Mouse (Mus musculus) heart, adult 2 months (tissue): ENCODE measurements around the gene Clstn2.

ENCODE experiments used
- CTCF ChIP-seq: fragments of 200-600 bp; IDR thresholded peaks from 2 replicates; pipeline ENCODE4 v1.8.1; 2022; ENCODE audit warnings: antibody characterized with exemption, mild to moderate bottlenecking, moderate library complexity
- EP300 ChIP-seq: fragments of 200-500 bp; IDR thresholded peaks from 2 replicates; pipeline ENCODE4 v1.6.1; 2011; ENCODE audit warnings: low read depth, low read length, control low read depth; ENCODE audit not compliant: insufficient read depth
- POLR2A ChIP-seq: fragments of 200-500 bp; IDR thresholded peaks from 2 replicates; pipeline ENCODE4 v1.6.1; 2011; ENCODE audit warnings: mild to moderate bottlenecking, low read depth, low read length, control low read depth; ENCODE audit not compliant: insufficient read depth

GRCm38 (mm10) chr9:97788151-97788670, 244.8 kb downstream of the Clstn2 start:
- TF ChIP-seq CTCF (no peak), EP300 (no peak), POLR2A (no peak)
